ENCODE assay signal across 18 mouse cellular contexts in genomic region chr6:120450208-120450607, GRCm38 (mm10). TPM values are rescaled to one million over a fixed set of nuclear protein-coding genes. Genes with fewer than 3 reads are reported as not detected.
"Had no signal": no experiment of that assay in that cellular context is flagged by ENCODE, and none has a peak within 500 bp of the region (broad histone marks: within the 10 kb centered on the region; RNA-seq: fewer than 3 reads in every experiment).

No protein-coding gene starts in this region.

- H3K4me1 ChIP-seq: neural tube, embryonic 12.5 days; neural tube, embryonic 13.5 days; neural tube, embryonic 15.5 days; stomach, embryonic 15.5 days had no signal

- H3K27ac ChIP-seq: neural tube, embryonic 12.5 days; neural tube, embryonic 13.5 days; neural tube, embryonic 15.5 days; stomach, embryonic 15.5 days; stomach, postnatal 0 days had no signal

- H3K36me3 ChIP-seq: neural tube, embryonic 13.5 days; neural tube, embryonic 15.5 days; stomach, embryonic 15.5 days had no signal

- H3K9me3 ChIP-seq: neural tube, embryonic 12.5 days; neural tube, embryonic 13.5 days; neural tube, embryonic 15.5 days; stomach, embryonic 15.5 days had no signal

- DNase-seq: retina, postnatal 1 day; right cerebral cortex, adult 18-20 months; right cerebral cortex, postnatal 14 days; right cerebral cortex, postnatal 25 days; right cerebral cortex, postnatal 4 days; spleen, adult 18-20 months; thymus, adult 18-20 months; thymus, adult 2 months; thymus, postnatal 14 days; thymus, postnatal 25 days; thymus, postnatal 36 days; thymus, postnatal 4 days had no signal

- H3K27me3 ChIP-seq: neural tube, embryonic 12.5 days; neural tube, embryonic 13.5 days; neural tube, embryonic 15.5 days; stomach, embryonic 15.5 days had no signal

- H3K4me3 ChIP-seq: neural tube, embryonic 12.5 days; neural tube, embryonic 13.5 days; neural tube, embryonic 15.5 days; stomach, embryonic 15.5 days had no signal

- H3K4me2 ChIP-seq: neural tube, embryonic 12.5 days; neural tube, embryonic 13.5 days; neural tube, embryonic 15.5 days; stomach, embryonic 15.5 days had no signal

- H3K9ac ChIP-seq: neural tube, embryonic 12.5 days; neural tube, embryonic 13.5 days; neural tube, embryonic 15.5 days; stomach, embryonic 15.5 days had no signal

RNA-seq across cellular contexts. Expression of gene Tmem121b, which starts 43.4 kb away (rescaled TPM):
- total RNA-seq: neutrophil, adult 5-6 weeks had no signal
